Comparison of ENCODE assay signal across 8 mouse cellular contexts in genomic region chr15:85315378-85316025, GRCm38 (mm10). TPM values are rescaled to one million over a fixed set of nuclear protein-coding genes. Genes with fewer than 3 reads are reported as not detected.
DNase-seq lines count a peak whose midpoint lies in the region; ATAC-seq lines count a peak whose summit lies in the region.

No protein-coding gene starts in this region.

- H3K4me1 ChIP-seq in embryonic facial prominence, embryonic 13.5 days, result 0 out of 2 replicates have a peak, but pooled peaks cover 7% of the 10 kb centered on the region
- peaks cover 32% of the 10 kb centered on the region; the same call in 1 of the 2 replicates for H3K4me1 ChIP-seq in lung, embryonic 15.5 days

- no peak for ATAC-seq in embryonic facial prominence, embryonic 13.5 days (ENCODE audit: insufficient number of reproducible peaks, insufficient read depth, low FRiP score, low TSS enrichment, low read depth)
- ATAC-seq in lung, embryonic 15.5 days (ENCODE audit: borderline replicate concordance, extremely low read depth, low FRiP score, low TSS enrichment), result peak; percentile 44; the same call in 1 of the 2 replicates

- WGBS in embryonic facial prominence, embryonic 13.5 days, result 29% methylated on average over 12 of the region's 13 CpGs
- WGBS in lung, embryonic 15.5 days, result 27% methylated on average over 11 of the region's 13 CpGs

- H3K27me3 ChIP-seq in embryonic facial prominence, embryonic 13.5 days, result peaks cover 10% of the 10 kb centered on the region
- H3K27me3 ChIP-seq in lung, embryonic 15.5 days, result no peaks in the 10 kb centered on the region

- H3K9me3 ChIP-seq in embryonic facial prominence, embryonic 13.5 days, result no peaks in the 10 kb centered on the region
- H3K9me3 ChIP-seq in lung, embryonic 15.5 days, result no peaks in the 10 kb centered on the region

- H3K27ac ChIP-seq in embryonic facial prominence, embryonic 13.5 days, result 0 out of 2 replicates have a peak overlapping the region, but pooled peaks have one; percentile 7
- H3K27ac ChIP-seq in lung, embryonic 15.5 days, result peak overlapping the region; percentile 43; the same call in 1 of the 2 replicates

- H3K36me3 ChIP-seq in embryonic facial prominence, embryonic 13.5 days, result no peaks in the 10 kb centered on the region
- no peaks in the 10 kb centered on the region for H3K36me3 ChIP-seq in lung, embryonic 15.5 days

- DNase-seq in B cell, adult 2 months, result peak; percentile 67 to 73
- DNase-seq in adrenal gland, postnatal 14 days, result peak; percentile 82
- DNase-seq in heart, adult 9 months (ENCODE audit: low spot score in 2 of 2), result peak; percentile 45 to 65
- peak; percentile 76 to 87 for DNase-seq in kidney, postnatal 36 days
- DNase-seq in ovary, postnatal 14 days (ENCODE audit: low spot score), result peak; percentile 71
- peak; percentile 73 for DNase-seq in thymus, postnatal 14 days

- no peak overlapping the region for H3K9ac ChIP-seq in embryonic facial prominence, embryonic 13.5 days
- no peak overlapping the region for H3K9ac ChIP-seq in lung, embryonic 15.5 days

- H3K4me3 ChIP-seq in embryonic facial prominence, embryonic 13.5 days, result no peak overlapping the region
- no peak overlapping the region for H3K4me3 ChIP-seq in lung, embryonic 15.5 days

- H3K4me2 ChIP-seq in embryonic facial prominence, embryonic 13.5 days, result peak overlapping the region; percentile 18; the same call in 1 of the 2 replicates
- no peak overlapping the region for H3K4me2 ChIP-seq in lung, embryonic 15.5 days

RNA-seq across cellular contexts. Expression of gene Atxn10, which starts 20.5 kb away (rescaled TPM):
- 105 and 109 TPM in 2 replicates for total RNA-seq in adrenal gland, postnatal 14 days (2021)
- 336 and 343 TPM in 2 replicates for polyA plus RNA-seq in embryonic facial prominence, embryonic 13.5 days (2015; fragmentation: Nextera tagmentation; extraction: Ambion mirVana)
- 344 and 350 TPM in 2 replicates for polyA plus RNA-seq in lung, embryonic 15.5 days (2015; fragmentation: Nextera tagmentation; extraction: Ambion mirVana)
